Mouse (Mus musculus) lung, embryonic 14.5 days (tissue): ENCODE measurements at regions not wholly inside any gene's neighbourhood (a gene's known extent, or its start where the extent isn't known, plus 50 kb on each side); places are given as distances from the start of the nearest gene placed in this dataset.

ENCODE experiments used
- ATAC-seq: fragments of 200-750 bp; cut with Nextera tagmentation; 2 replicates; pipeline ENCODE4 v1.8.0; 2017; ENCODE audit warnings: mild to moderate bottlenecking, moderate TSS enrichment, moderate library complexity; ENCODE audit not compliant: insufficient read depth
- DNase-seq: peaks from one replicate; pipeline ENCODE4 v3.0.0-alpha.2; 2015
- H3K27ac ChIP-seq: fragments of 300-500 bp; sonication (generic); 2 replicates; pipeline ENCODE4 v1.5.1; 2014; ENCODE audit warnings: low read depth, mild to moderate bottlenecking, moderate library complexity
- H3K27me3 ChIP-seq: fragments of 300-500 bp; sonication (generic); 2 replicates; pipeline ENCODE4 v1.6.1; 2014; ENCODE audit warnings: low read length, control low read depth; ENCODE audit not compliant: insufficient read depth
- H3K36me3 ChIP-seq: fragments of 300-500 bp; sonication (generic); 2 replicates; pipeline ENCODE4 v1.6.1; 2014; ENCODE audit warnings: control low read depth; ENCODE audit not compliant: insufficient read depth
- H3K4me1 ChIP-seq: fragments of 300-500 bp; sonication (generic); 2 replicates; pipeline ENCODE4 v1.6.1; 2014; ENCODE audit warnings: antibody characterized with exemption, control low read depth; ENCODE audit not compliant: insufficient read depth
- H3K4me2 ChIP-seq: fragments of 300-500 bp; sonication (generic); 2 replicates; pipeline ENCODE4 v1.6.1; 2014; ENCODE audit warnings: mild to moderate bottlenecking
- H3K4me3 ChIP-seq: fragments of 300-500 bp; sonication (generic); 2 replicates; pipeline ENCODE4 v1.5.1; 2014; ENCODE audit warnings: low read depth, low read length
- H3K9ac ChIP-seq: fragments of 300-500 bp; sonication (generic); 2 replicates; pipeline ENCODE4 v1.6.1; 2014
- H3K9me3 ChIP-seq: fragments of 300-500 bp; sonication (generic); 2 replicates; pipeline ENCODE4 v1.6.1; 2016; ENCODE audit warnings: low read depth, low read length, control low read depth
- CTCF ChIP-seq: IDR thresholded peaks from 2 replicates; pipeline ENCODE4 v1.5.1; 2016; ENCODE audit warnings: antibody characterized with exemption, low read depth
- WGBS: fragments of 180-500 bp; shearing (Covaris S2); extraction: QIAGEN DNeasy Blood & Tissue Kit; methylation state at CpG from one replicate; pipeline ENCODE4 v1.1.7; 2014; 5-methylcytosine and 5-hydroxymethylcytosine counted together

GRCm38 (mm10) chr12:95315151-95315750, 376.8 kb upstream of the Flrt2 start:
- Histone ChIP-seq H3K36me3 (no peaks in the 10 kb centered on the region), H3K27ac (no peak overlapping the region), H3K9me3 (no peaks in the 10 kb centered on the region), H3K27me3 (no peaks in the 10 kb centered on the region), H3K4me3 (no peak overlapping the region), H3K4me1 (no peaks in the 10 kb centered on the region), H3K4me2 (no peak overlapping the region), H3K9ac (no peak overlapping the region)
- DNase-seq (no peak), ATAC-seq (no peak)
- TF ChIP-seq CTCF: no peak
- 84% methylated on average over 2 of the region's 2 CpGs for WGBS

- WGBS: 51% methylated on average over 1 of the region's 1 CpGs
- Histone ChIP-seq H3K27me3 (no peaks in the 10 kb centered on the region), H3K27ac (no peak overlapping the region), H3K4me1 (no peaks in the 10 kb centered on the region), H3K4me2 (no peak overlapping the region), H3K9me3 (no peaks in the 10 kb centered on the region), H3K36me3 (no peaks in the 10 kb centered on the region), H3K9ac (no peak overlapping the region), H3K4me3 (no peak overlapping the region)
- TF ChIP-seq CTCF: no peak
- DNase-seq (peak; percentile 50), ATAC-seq (no peak; the same call in 1 of the 2 replicates)
Measured at GRCm38 (mm10) chr12:95316820-95317219, 375.2 kb upstream of the Flrt2 start.

GRCm38 (mm10) chr12:95321693-95322092, 370.3 kb upstream of the Flrt2 start:
- ATAC-seq (no peak), DNase-seq (no peak)
- Histone ChIP-seq H3K9ac (no peak overlapping the region), H3K9me3 (no peaks in the 10 kb centered on the region), H3K4me1 (no peaks in the 10 kb centered on the region), H3K4me3 (no peak overlapping the region), H3K27ac (no peak overlapping the region), H3K36me3 (no peaks in the 10 kb centered on the region), H3K27me3 (no peaks in the 10 kb centered on the region), H3K4me2 (no peak overlapping the region)
- TF ChIP-seq CTCF: no peak
- WGBS: 74% methylated on average over 3 of the region's 3 CpGs

- Histone ChIP-seq H3K9me3 (no peaks in the 10 kb centered on the region), H3K4me3 (no peak overlapping the region), H3K36me3 (no peaks in the 10 kb centered on the region), H3K27ac (no peak overlapping the region), H3K27me3 (no peaks in the 10 kb centered on the region), H3K4me2 (no peak overlapping the region), H3K4me1 (no peaks in the 10 kb centered on the region), H3K9ac (no peak overlapping the region)
- 61% methylated on average over 1 of the region's 1 CpGs for WGBS
- ATAC-seq (no peak), DNase-seq (no peak)
- TF ChIP-seq CTCF: no peak
Measured at GRCm38 (mm10) chr12:95329666-95330065, 362.4 kb upstream of the Flrt2 start.

GRCm38 (mm10) chr12:95347786-95348185, 344.2 kb upstream of the Flrt2 start:
- H3K9me3 ChIP-seq: no peaks in the 10 kb centered on the region
- no peak overlapping the region for H3K4me3 ChIP-seq
- no peak for DNase-seq
- H3K27me3 ChIP-seq: no peaks in the 10 kb centered on the region
- H3K4me2 ChIP-seq: no peak overlapping the region
- H3K36me3 ChIP-seq: no peaks in the 10 kb centered on the region
- WGBS: 73% methylated on average over 5 of the region's 5 CpGs
- no peaks in the 10 kb centered on the region for H3K4me1 ChIP-seq
- H3K27ac ChIP-seq: no peak overlapping the region
- no peak for TF ChIP-seq CTCF
- no peak for ATAC-seq
- H3K9ac ChIP-seq: no peak overlapping the region

- Histone ChIP-seq H3K27me3 (no peaks in the 10 kb centered on the region), H3K9me3 (no peaks in the 10 kb centered on the region), H3K27ac (no peak overlapping the region), H3K4me1 (no peaks in the 10 kb centered on the region), H3K36me3 (no peaks in the 10 kb centered on the region), H3K9ac (no peak overlapping the region), H3K4me3 (no peak overlapping the region), H3K4me2 (no peak overlapping the region)
- no peak for TF ChIP-seq CTCF
- ATAC-seq: no peak
- DNase-seq: peak; percentile 25
- WGBS: 32% methylated on average over 6 of the region's 6 CpGs
Measured at GRCm38 (mm10) chr12:95355151-95355550, 336.9 kb upstream of the Flrt2 start.

GRCm38 (mm10) chr12:95384248-95384964, 307.6 kb upstream of the Flrt2 start:
- ATAC-seq (no peak), DNase-seq (peak; percentile 13)
- Histone ChIP-seq H3K27ac (no peak overlapping the region), H3K9me3 (no peaks in the 10 kb centered on the region), H3K36me3 (no peaks in the 10 kb centered on the region), H3K4me3 (no peak overlapping the region), H3K27me3 (no peaks in the 10 kb centered on the region), H3K9ac (no peak overlapping the region), H3K4me2 (no peak overlapping the region), H3K4me1 (no peaks in the 10 kb centered on the region)
- 17% methylated on average over 3 of the region's 3 CpGs for WGBS
- no peak for TF ChIP-seq CTCF
